Mouse (Mus musculus) liver, postnatal 0 days (tissue): ENCODE data around the gene Rnf43. TPM values are rescaled to one million over a fixed set of nuclear protein-coding genes. Genes with fewer than 3 reads are reported as not detected.

Experiments
- ATAC-seq: fragments of 200-750 bp; cut with Nextera tagmentation; 2 replicates; pipeline ENCODE4 v1.8.0; 2017; ENCODE audit warnings: mild to moderate bottlenecking, moderate library complexity
- DNase-seq: peaks from one replicate; pipeline ENCODE4 v3.0.0-alpha.2; 2016
- H3K27ac ChIP-seq: fragments of 300-500 bp; sonication (generic); 2 replicates; pipeline ENCODE4 v1.5.1; 2014; ENCODE audit warnings: antibody characterized with exemption, moderate library complexity, mild to moderate bottlenecking, low read depth
- H3K27me3 ChIP-seq: fragments of 300-500 bp; sonication (generic); 2 replicates; pipeline ENCODE4 v1.6.1; 2014; ENCODE audit warnings: low read length, control low read depth, mixed read lengths; ENCODE audit not compliant: insufficient read depth
- H3K36me3 ChIP-seq: fragments of 300-500 bp; sonication (generic); replicated peaks from 2 replicates; pipeline ENCODE4 v1.6.1; 2014; ENCODE audit warnings: mild to moderate bottlenecking, control low read depth, low read length, moderate library complexity, mixed read lengths; ENCODE audit not compliant: insufficient read depth
- H3K4me1 ChIP-seq: fragments of 300-500 bp; sonication (generic); 2 replicates; pipeline ENCODE4 v1.6.1; 2014; ENCODE audit warnings: antibody characterized with exemption, mild to moderate bottlenecking, control low read depth; ENCODE audit not compliant: insufficient read depth
- H3K4me2 ChIP-seq: fragments of 300-500 bp; sonication (generic); 2 replicates; pipeline ENCODE4 v1.6.1; 2014; ENCODE audit warnings: low read depth, mild to moderate bottlenecking, low read length, moderate library complexity, mixed read lengths
- H3K4me3 ChIP-seq: fragments of 300-500 bp; sonication (generic); 2 replicates; pipeline ENCODE4 v1.5.1; 2014; ENCODE audit warnings: low read depth, low read length
- H3K9ac ChIP-seq: fragments of 300-500 bp; sonication (generic); replicated peaks from 2 replicates; pipeline ENCODE4 v1.6.1; 2014; ENCODE audit warnings: mild to moderate bottlenecking, moderate library complexity
- H3K9me3 ChIP-seq: fragments of 300-500 bp; sonication (generic); 2 replicates; pipeline ENCODE4 v1.6.1; 2016; ENCODE audit warnings: mild to moderate bottlenecking, control low read depth, low read length, mixed read lengths
- CTCF ChIP-seq: sonication (generic); IDR thresholded peaks from 2 replicates; pipeline ENCODE4 v1.5.1; 2016; ENCODE audit warnings: antibody characterized with exemption, low read depth
- EP300 ChIP-seq: IDR thresholded peaks from 2 replicates; pipeline ENCODE4 v1.6.1; 2016; ENCODE audit warnings: antibody characterized with exemption, low read depth, mild to moderate bottlenecking
- WGBS: fragments of 180-500 bp; shearing (Covaris S2); extraction: QIAGEN DNeasy Blood & Tissue Kit; methylation state at CpG from one replicate; pipeline ENCODE4 v1.1.7; 2014; ENCODE audit not compliant: insufficient replicate concordance; 5-methylcytosine and 5-hydroxymethylcytosine counted together
- polyA plus RNA-seq: library from polyadenylated mRNA; unstranded; fragments of >200 nt; fragmentation: Nextera tagmentation; extraction: Ambion mirVana; gene quantifications from 2 replicates; pipeline ENCODE4 v1.2.1, GENCODE M21; 2015

Rnf43 gene
- polyA plus RNA-seq, 1 experiment from 2014 or later, result 4.2 TPM

- WGBS, result 63% methylated on average over 6 of the region's 6 CpGs
Measured at GRCm38 (mm10) chr11:87663948-87664347, 1.4 kb downstream of the Rnf43 start.

GRCm38 (mm10) chr11:87664521-87664920 lies 2.0 kb downstream of the Rnf43 start:
- Histone ChIP-seq H3K27me3 (no peaks in the 10 kb centered on the region), H3K36me3 (no peaks in the 10 kb centered on the region), H3K9ac (peak overlapping the region; percentile 55; the same call in 1 of the 2 replicates), H3K4me2 (peak overlapping the region; percentile 71), H3K27ac (peak overlapping the region; percentile 48; the same call in 1 of the 2 replicates), H3K9me3 (no peaks in the 10 kb centered on the region), H3K4me3 (peak overlapping the region; percentile 48), H3K4me1 (no peaks in the 10 kb centered on the region)
- TF ChIP-seq EP300, result no peak
- no peak for TF ChIP-seq CTCF
- 66% methylated on average over 12 of the region's 12 CpGs for WGBS
- DNase-seq, result no peak
- no peak for ATAC-seq

More at GRCm38 (mm10) chr11:87663948-87664347, 1.4 kb downstream of the Rnf43 start:
- ATAC-seq (no peak), DNase-seq (no peak)
- H3K27ac ChIP-seq, result peak overlapping the region; percentile 48; the same call in 1 of the 2 replicates
- H3K4me2 ChIP-seq, result peak overlapping the region; percentile 71
- H3K4me1 ChIP-seq, result no peaks in the 10 kb centered on the region
- peak overlapping the region; percentile 55; the same call in 1 of the 2 replicates for H3K9ac ChIP-seq
- peak overlapping the region; percentile 48 for H3K4me3 ChIP-seq
- H3K36me3 ChIP-seq, result no peaks in the 10 kb centered on the region
- no peaks in the 10 kb centered on the region for H3K9me3 ChIP-seq
- H3K27me3 ChIP-seq, result no peaks in the 10 kb centered on the region
- TF ChIP-seq EP300 (no peak), CTCF (no peak)

GRCm38 (mm10) chr11:87665224-87665623 lies 2.7 kb downstream of the Rnf43 start:
- no peak for TF ChIP-seq EP300
- no peak for TF ChIP-seq CTCF
- WGBS, result 55% methylated on average over 6 of the region's 6 CpGs
- peak overlapping the region; percentile 13; the same call in 1 of the 2 replicates for H3K4me3 ChIP-seq
- H3K27me3 ChIP-seq, result no peaks in the 10 kb centered on the region
- H3K36me3 ChIP-seq, result no peaks in the 10 kb centered on the region
- H3K9me3 ChIP-seq, result no peaks in the 10 kb centered on the region
- peak overlapping the region; percentile 71 for H3K4me2 ChIP-seq
- no peak for ATAC-seq
- H3K4me1 ChIP-seq, result no peaks in the 10 kb centered on the region
- no peak for DNase-seq
- H3K27ac ChIP-seq, result peak overlapping the region; percentile 31; the same call in 1 of the 2 replicates
- H3K9ac ChIP-seq, result no peak overlapping the region; the same call in 1 of the 2 replicates

GRCm38 (mm10) chr11:87665658-87666057 lies 3.1 kb downstream of the Rnf43 start:
- WGBS, result 64% methylated on average over 2 of the region's 2 CpGs

GRCm38 (mm10) chr11:87666256-87667035 lies 3.9 kb downstream of the Rnf43 start:
- Histone ChIP-seq H3K4me3 (peak overlapping the region; percentile 36), H3K9ac (peak overlapping the region; percentile 37), H3K4me1 (no peaks in the 10 kb centered on the region), H3K4me2 (peak overlapping the region; percentile 71), H3K9me3 (no peaks in the 10 kb centered on the region), H3K36me3 (no peaks in the 10 kb centered on the region), H3K27me3 (no peaks in the 10 kb centered on the region), H3K27ac (peak overlapping the region; percentile 84)
- no peak for TF ChIP-seq CTCF
- no peak for TF ChIP-seq EP300
- ATAC-seq, result no peak
- WGBS, result 40% methylated on average over 12 of the region's 12 CpGs
- DNase-seq, result no peak

More at GRCm38 (mm10) chr11:87665658-87666057, 3.1 kb downstream of the Rnf43 start:
- Histone ChIP-seq H3K9me3 (no peaks in the 10 kb centered on the region), H3K36me3 (no peaks in the 10 kb centered on the region), H3K27ac (peak overlapping the region; percentile 84), H3K4me1 (no peaks in the 10 kb centered on the region), H3K4me3 (peak overlapping the region; percentile 36), H3K9ac (peak overlapping the region; percentile 37), H3K27me3 (no peaks in the 10 kb centered on the region), H3K4me2 (peak overlapping the region; percentile 71)
- DNase-seq (no peak), ATAC-seq (no peak)
- TF ChIP-seq EP300, result no peak
- no peak for TF ChIP-seq CTCF
